Mouse (Mus musculus) cerebellum, postnatal 36 days (tissue): ENCODE results near the gene Fpr2.
"Not testable (repeated sequence)": the region's sequence is repeated elsewhere in the genome, so short reads cannot be mapped to it uniquely, and the experiment has no call there.

ENCODE experiments used
- DNase-seq, 2 experiments: peaks; one replicate each; pipeline ENCODE4 v3.0.0; 2021 to 2022; ENCODE audit warnings: mixed read lengths in 2 of 2

Gene Fpr2

DNA sequence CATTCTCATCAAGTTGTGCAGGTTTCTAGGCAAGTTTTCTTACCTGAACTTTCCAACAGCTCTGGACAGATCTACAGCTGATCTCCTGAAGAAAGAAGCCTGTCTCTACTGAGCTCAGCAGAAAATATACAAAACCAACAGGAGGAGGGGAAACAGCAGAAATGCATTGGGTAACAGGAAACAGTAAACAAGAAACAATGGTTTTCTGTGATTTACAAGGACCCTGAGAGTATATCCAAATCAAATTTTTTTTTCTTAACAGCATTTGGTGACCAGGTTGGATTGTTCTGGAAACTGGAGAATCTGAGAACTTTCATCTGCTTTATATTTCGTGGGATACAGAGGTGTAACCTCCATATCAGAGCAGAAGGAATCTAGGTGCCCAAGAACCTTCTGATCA is 3.8 kb upstream of the Fpr2 start, which contains the start of gene Fpr1:
Gene Fpr1 (minus strand): TSS at position 101 of the 400 bp plus-strand sequence.
- DNase-seq = no peak

- no peak for DNase-seq
Measured at GRCm38 (mm10) chr17:17889732-17890425, 2.3 kb downstream of the Fpr2 start.

- peak in 1 of 2 experiments; percentile 52 for DNase-seq
Measured at GRCm38 (mm10) chr17:17896039-17896438, 8.4 kb downstream of the Fpr2 start.

GRCm38 (mm10) chr17:17899268-17899667 is 11.6 kb downstream of the Fpr2 start:
- no peak for DNase-seq

DNA sequence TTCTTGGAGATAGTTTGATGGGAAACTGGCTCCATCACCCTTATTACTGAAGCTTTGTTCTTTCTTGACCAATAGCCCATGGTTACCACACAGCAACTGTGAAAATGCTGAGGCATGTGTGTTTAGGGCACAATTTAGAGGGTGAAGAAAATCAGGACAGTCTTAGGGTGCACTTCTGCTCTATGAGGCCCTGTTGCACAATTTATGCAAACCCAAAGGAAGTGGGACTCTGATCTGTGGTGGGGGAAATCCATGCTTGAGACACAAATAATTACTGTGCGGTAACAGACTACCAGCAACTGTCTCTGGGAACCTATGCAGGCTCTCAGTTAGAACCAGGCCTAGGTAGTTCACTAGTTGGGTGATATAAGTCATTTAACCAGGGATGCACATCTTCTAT is 13.1 kb downstream of the Fpr2 start:
- DNase-seq = no peak

DNA sequence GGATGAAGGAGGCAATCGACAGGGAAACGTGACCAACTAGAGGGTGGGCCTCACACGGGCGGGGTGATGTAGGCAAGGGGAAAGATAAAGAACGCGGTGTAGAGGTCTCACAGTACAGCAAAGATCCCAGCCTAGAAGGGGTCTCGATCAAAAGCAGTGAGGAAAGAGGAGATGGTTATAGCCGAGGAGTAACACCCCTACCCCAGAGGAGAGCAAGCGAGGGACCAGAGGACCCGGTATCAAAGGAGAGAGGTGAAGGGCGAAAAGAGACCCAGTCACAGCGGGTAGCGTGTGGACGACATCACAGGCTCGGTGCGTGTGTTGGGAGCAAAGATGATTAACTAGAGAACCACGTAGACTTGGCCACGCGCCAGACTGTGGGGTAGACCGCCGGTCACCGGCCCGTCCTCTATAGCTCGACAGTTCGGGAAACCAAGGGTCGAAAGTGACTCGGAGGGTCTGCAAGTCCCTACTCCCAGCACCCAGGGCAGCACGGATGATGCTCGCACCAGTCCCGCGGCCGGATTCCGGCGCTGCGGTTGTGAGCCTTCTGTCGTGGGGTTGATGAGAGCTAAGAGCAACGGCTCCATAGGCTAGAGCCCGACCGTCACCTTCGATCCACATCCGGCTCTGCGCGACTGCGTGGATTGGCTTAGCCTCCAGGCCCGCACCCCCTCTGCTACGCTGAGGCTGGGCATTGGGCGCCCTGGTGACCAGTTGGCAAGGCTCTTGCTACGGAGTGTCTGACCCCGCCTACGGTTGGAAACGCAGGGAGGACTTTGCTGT is 22.2 kb downstream of the Fpr2 start:
- peak; percentile 76 to 86 for DNase-seq

DNA sequence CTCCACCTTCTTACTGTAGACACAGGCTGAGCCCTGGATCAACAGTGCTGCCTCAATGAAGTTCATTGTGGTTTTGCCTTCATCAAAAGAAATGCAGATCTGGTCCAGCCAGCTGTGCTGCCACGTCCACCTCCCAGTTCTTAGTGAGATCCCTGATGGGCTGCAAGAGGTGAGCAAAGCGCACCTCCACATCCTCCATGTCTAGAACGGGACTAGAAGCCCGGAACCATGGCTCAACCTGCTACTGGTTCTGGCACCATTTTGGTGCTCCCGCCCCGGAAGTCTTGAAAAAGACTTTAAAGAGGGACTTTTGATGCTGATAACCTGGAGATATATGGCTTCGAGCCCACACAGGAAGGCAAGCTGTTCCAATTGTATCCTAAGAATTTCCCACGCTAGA is 25.0 kb downstream of the Fpr2 start:
- DNase-seq = not testable (repeated sequence)

GRCm38 (mm10) chr17:17917376-17917775 is 29.8 kb downstream of the Fpr2 start:
- no peak for DNase-seq

DNA sequence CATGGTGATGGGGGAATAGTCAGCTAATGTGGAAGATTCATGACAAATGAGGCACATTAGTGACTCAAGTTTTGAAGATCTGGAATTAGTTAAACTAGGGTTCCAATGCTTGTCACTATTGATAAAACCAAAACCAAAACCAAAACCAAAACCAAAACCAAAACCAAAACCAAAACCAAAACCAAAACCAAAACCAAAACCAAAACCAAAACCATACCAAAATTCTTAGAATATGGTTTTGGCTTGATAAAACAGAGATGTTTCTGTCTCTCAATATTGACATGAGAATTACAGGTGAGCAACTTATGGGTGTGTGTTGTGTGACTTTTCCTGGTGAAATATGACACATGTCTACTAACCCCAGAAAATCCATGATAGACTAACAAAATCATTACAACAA is 30.2 kb downstream of the Fpr2 start:
- no peak for DNase-seq
